Mouse (Mus musculus): ENCODE data around the gene Cts8.

Cts8 gene

DNA sequence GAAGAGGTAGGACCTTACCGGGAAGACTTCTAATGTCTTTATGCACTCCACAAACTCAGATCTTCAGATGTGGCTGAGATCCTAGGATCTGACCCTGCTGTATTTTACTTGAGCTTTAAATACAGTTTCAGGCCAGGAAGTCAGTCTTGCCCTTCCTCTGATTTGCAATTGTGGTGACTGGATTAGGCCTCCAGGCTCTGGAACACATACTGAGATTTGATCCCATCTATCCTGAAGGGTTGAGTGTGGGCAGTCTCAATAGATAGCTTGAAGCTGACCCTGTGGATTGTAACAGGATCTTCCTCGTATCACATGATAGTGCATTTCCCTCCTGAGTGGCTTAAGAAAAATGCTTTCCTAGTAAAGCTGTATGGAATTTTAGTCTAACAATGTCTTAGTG lies at the start of gene Cts8:
Cts8 (minus strand) TSS at position 101 of the 400 bp plus-strand sequence.
- no peak for DNase-seq (ENCODE audit: low read depth, low spot score)

DNA sequence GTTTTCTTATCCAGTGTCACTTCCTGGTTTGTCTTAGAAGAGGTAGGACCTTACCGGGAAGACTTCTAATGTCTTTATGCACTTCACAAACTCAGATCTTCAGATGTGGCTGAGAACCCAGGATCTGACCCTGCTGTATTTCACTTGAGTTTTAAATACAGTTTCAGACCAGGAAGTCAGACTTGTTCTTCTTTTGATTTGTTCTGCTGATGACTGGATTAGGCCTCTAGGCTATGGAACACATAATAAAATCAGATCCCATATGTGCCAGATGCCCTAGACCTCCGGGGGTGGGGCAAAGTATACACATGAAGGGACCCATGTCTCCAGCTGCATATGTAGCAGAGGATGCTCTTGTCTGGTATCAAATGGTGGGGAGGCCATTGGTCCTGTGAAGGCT lies 33.6 kb upstream of the Cts8 start, which contains the start of gene Gm49398:
Gm49398 (minus strand) TSS at position 101 of the 400 bp plus-strand sequence.
- no peak for DNase-seq (ENCODE audit: low read depth, low spot score)

- peak; percentile 0 for DNase-seq (ENCODE audit: low read depth, low spot score)
Observed at GRCm38 (mm10) chr13:61241076-61241947, 13.8 kb downstream of the Cts8 start.

- DNase-seq (ENCODE audit: low read depth, low spot score), result no peak
Observed at GRCm38 (mm10) chr13:61203310-61203709, 51.8 kb downstream of the Cts8 start, which contains the start of gene Cts6. Cts6 (minus strand) TSS chr13:61203410.

Data from telencephalon, adult 2 months (tissue).